Mouse (Mus musculus) neural tube, embryonic 10.5 days (tissue): ENCODE results near the gene Stx4a.
"Not testable (repeated sequence)": the region's sequence is repeated elsewhere in the genome, so short reads cannot be mapped to it uniquely, and the experiment has no call there.

Experiments used
- DNase-seq: peaks from one replicate; pipeline ENCODE4 v3.0.0-alpha.2; 2017; ENCODE audit warnings: low spot score; ENCODE audit errors: extremely low spot score

Gene Stx4a

DNA sequence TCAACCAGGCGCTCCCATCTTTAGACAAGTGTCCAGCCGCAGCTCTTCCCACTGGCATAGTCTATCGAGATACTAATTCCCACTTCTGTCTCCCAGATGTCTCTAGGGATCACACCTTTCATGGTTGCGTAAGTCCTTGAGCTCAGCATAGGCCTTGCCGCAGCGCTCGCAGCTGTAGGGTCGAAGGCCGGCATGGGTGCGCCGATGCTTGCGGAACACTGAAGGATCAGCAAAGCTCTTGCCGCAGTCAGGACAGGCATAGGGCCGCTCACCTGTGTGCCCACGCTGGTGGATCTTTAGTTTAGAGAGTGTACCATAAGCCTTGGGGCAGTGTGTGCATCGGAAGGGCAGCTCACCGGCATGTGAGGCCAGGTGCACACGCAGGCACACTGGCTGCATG, 43.5 kb downstream of the Stx4a start:
- no peak for DNase-seq

- DNase-seq: no peak
Observed at GRCm38 (mm10) chr7:127869149-127869810, 45.2 kb downstream of the Stx4a start.

GRCm38 (mm10) chr7:127870136-127870821, 46.2 kb downstream of the Stx4a start:
- no peak for DNase-seq

DNA sequence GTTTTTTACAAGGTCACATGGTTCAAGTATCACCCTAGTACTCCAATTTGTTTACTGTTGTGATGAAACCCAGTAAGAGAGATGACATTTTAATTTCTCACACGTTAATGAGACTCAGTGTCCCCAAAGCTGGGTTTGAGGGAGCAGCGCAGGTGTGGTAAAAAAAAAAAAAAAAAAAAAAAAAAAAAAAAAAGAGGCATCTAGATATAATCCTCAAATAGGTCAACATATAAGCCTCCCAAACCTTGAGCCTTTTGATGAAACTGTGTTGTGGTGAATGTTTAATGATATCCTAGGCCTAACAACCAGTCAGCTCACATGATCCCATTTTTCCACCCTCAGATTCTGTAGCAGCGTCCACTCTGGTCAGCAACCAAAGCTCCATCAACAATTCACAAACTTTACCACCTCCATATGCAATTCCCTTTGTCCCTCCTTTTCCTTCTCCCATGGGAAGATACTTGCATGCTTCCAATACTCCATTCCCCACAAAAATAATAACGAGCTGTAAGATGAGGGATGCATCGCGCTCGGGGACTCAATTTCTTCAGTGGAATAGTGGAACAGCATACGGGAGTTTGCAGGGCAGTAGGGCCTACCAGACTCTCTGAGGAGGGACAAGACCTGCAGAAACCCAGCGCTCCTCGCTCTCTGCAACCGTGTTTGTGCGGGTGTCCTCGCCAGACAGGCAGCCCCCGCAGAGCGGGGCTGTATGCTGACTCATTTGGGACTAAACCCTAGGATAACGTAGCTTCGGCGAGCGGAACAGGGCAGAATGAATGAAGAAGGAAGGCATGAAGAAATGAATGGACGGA, 50.9 kb downstream of the Stx4a start:
- no peak for DNase-seq

GRCm38 (mm10) chr7:127875627-127876001, 51.5 kb downstream of the Stx4a start:
- DNase-seq: peak; percentile 100

DNA sequence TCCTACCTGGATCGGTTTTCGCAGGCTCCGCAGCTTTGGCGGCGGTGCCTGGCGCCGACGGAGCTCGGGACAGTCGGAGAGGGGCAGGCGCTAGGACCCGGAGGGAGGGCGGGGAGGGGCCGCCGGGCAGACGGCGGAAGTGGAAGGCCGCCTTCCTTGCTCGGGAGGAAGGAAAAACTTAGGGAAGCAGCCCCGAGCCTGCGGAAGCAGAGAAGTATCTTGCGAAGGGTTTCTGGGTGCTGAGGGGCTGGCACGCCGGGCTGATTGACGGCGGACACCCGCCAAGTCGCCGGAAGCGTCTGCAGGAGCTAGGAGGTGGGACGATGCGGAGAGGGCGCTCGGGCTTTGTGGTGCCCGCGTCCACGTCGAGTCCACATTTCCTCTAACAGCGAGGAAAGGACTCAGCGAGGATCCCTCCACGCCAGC, 52.0 kb downstream of the Stx4a start, which contains the start of gene Zfp646:
Gene Zfp646, plus strand, starts transcription at position 181 of the 426 bp plus-strand sequence.
- peak; percentile 93 for DNase-seq

GRCm38 (mm10) chr7:127876467-127877348, 52.6 kb downstream of the Stx4a start, which contains the start of gene Zfp668:
Gene Zfp668, minus strand, starts transcription at chr7:127876828.
- DNase-seq: peak; percentile 96

GRCm38 (mm10) chr7:127879301-127879700, 55.2 kb downstream of the Stx4a start:
- DNase-seq: no peak

GRCm38 (mm10) chr7:127880431-127880830, 56.3 kb downstream of the Stx4a start:
- DNase-seq: no peak

- no peak for DNase-seq
Observed at GRCm38 (mm10) chr7:127885951-127886350, 61.9 kb downstream of the Stx4a start.

- DNase-seq: no peak
Observed at GRCm38 (mm10) chr7:127886551-127886950, 62.5 kb downstream of the Stx4a start.

GRCm38 (mm10) chr7:127887191-127887590, 63.1 kb downstream of the Stx4a start:
- DNase-seq: no peak

DNA sequence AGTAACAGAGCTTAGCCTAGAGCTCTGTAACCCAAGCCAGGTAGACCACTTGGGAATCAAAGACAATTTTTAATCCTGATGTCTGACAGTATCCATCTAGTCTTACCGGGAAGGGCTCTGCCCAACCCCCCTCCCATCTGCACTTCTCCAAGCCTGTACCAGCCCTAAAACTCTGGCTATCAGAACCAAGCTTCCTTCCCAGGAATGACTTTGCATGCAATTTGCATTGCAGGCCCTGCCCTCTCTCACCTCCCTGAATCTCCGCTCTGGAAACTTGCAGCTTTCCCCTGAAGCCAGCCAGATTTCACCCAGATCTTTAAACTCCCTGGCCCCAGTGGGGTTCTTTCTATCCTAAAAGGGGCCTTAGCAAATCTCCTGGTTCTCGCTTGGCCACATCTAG, 63.7 kb downstream of the Stx4a start:
- DNase-seq: no peak

DNA sequence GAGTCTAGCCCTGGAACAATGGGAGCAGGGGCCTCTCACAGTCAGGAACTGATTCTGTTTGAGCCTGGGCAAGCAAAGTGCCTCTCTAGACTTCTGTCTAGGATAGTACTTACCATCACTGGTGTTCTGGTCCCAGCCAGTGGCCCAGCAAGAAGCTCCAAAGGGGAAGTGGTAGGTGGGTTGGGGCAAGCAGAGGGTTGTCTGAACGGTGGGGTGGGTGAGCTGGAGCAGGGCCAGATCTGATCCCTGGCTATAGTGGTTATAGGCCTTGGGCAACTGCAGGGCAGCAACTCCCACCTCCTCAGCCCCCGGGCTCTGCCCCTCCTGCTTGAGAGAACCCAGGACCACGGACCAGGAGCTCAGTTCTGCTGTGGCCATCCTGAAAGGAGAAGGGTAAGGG, 64.7 kb downstream of the Stx4a start:
- no peak for DNase-seq

DNA sequence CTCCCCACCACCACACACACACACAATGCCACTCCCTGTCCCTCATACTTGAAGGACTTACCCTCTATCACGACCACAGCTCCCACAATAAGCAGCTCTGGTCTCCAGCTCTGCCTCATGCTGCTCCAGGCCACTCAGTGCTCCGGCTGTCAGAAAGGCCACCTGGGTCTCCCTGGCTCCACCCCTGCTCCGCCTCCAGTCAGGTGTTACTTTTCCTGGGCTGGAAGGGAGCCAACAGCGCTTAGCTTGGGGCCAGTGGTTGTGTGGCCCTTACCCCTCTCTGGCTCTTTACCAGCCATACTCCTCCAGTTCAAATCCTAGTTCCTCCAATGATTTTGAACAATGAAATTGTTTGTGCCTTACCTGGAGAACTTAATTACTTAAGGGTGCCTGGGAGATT, 66.7 kb downstream of the Stx4a start, which contains the start of gene Prss53:
Gene Prss53, minus strand, starts transcription at position 173 of the 400 bp plus-strand sequence.
- no peak for DNase-seq

DNA sequence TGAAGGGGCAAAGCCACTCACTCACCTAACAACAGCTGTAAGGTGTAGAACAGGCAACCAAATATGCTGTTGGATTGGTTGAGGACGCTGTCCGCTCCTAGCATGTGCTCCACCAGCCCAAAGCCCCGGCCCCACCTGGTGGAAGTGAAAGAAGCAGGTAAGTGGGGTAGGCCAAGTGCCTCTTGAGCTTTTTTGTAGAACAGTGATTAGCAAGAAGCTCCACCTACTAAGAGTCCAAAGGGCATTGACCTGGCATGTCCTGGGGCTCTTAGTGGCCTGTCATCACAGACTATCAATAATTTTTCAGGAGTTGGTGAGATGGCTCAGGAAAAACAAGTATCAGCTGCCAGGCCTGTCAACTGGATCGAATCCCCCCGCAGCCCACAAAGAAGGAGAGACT, 70.4 kb downstream of the Stx4a start:
- DNase-seq: no peak

DNA sequence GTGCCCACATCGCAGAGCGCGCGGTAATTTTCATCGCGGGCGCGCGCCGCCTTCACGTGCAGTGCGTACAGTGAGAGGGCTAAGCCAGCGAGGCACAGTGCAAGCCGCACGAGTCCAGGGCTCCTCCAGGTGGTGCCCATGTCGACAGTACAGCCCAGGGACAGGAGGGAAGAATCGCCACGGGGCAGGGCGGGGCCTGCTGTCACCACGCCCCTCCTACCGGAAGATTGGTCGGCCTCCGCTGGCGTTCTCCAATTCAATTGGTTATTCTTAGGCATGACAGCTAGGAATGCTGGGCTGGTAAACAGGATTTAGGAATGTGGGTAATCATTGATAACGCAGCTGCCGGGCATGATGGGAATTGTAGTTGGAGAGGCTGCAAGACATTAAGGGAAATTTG, 71.3 kb downstream of the Stx4a start, which contains the start of the genes Gm21974 and Vkorc1:
Gene Gm21974, minus strand, starts transcription at position 13 of the 400 bp plus-strand sequence.
Gene Vkorc1, minus strand, starts transcription at position 176 of the 400 bp plus-strand sequence.
- DNase-seq: peak; percentile 93

DNA sequence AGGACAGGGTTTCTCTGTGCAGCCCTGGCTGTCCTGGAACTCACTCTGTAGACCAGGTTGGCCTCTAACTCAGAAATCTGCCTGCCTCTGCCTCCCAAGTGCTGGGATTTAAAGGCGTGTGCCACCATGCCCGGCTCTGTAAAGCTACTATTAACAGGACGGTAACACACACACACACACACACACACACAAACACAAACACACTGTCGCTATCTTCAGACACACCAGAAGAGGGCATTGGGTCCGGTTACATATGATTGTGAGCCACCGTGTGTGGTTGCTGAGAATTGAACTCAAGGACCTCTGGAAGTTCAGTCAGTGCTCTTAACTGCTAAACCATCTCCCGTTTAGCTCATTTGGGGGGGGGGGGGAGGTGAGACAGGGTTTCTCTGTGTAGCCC, 71.8 kb downstream of the Stx4a start:
- not testable (repeated sequence) for DNase-seq

DNA sequence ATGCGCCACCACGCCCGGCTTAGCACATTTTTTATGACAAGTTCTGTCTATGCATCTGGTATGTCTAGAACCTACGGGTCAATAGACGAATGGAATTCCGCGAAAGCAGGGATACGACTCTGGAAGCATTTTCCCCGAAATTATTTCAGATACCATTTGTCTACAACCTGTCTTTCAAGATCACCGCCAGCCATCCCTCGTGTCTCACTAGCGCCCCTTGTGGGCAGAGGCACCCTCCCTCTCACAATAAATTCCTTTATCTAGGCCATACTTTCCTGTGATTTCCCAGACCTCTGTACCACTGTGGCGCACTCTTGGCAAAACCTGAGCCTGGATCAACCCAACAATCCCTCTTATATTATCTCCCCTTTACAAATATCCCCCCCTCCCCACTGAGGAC, 72.3 kb downstream of the Stx4a start:
- DNase-seq: peak; percentile 53

DNA sequence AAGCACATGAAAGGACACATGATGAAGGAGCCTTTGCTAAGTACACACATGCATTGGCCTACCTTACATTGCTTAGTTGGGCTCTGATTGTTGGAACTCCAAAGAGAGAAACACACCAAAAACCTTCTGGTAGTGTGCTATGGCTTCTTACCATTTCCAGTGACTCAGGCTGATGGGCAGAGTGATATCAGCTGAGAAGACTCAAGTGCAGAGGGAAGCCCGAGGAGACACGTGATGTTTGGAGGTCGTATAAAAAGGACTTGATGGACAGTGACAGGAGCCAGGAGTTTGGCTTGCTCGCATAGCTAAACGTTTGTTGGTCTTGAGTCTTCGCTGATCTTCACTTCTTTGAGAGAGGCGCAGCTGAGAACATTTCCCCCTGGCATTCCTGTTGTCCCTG, 73.4 kb downstream of the Stx4a start:
- no peak for DNase-seq
